Mouse (Mus musculus): ENCODE measurements around the gene Uvrag.

Gene Uvrag

DNA sequence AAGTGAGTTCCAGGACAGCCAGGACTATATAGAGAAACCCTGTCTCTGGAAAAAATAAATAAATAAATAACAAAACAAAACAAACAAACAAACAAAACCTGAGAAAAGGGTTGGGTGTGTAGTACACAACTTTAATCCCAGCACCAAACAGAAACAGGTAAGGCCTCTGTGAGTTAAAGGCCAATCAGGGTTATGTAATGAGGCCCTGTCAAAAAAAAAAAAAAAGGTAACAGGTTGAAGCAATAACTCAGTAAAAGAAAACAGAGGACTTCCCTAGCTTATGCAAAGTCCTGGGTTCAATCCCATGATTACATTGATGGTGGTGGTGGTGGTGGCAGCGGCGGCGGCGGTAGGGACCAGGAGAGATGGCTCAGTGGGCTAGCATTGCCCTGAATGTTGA, 3.4 kb downstream of the Uvrag start:
- DNase-seq: no peak

DNA sequence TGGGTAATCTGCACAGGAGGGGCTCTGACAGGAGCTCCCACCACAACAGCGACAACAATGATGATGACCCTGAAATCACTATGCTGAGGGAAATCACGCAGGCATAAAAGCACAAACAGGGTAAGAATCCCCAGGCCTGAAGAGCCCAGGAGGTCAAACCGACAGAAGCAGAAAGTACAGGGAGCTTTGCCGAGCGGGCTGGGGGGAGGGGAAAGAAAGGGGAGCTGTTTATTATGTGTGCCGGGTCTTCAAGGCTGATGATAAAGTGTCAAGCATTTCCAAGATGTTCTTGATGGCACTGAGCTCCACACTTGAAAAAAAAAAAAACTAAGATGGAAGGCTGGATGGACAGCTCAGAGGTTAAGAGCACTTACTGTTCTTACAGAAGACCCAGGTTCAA, 4.2 kb downstream of the Uvrag start:
- no peak for DNase-seq

DNA sequence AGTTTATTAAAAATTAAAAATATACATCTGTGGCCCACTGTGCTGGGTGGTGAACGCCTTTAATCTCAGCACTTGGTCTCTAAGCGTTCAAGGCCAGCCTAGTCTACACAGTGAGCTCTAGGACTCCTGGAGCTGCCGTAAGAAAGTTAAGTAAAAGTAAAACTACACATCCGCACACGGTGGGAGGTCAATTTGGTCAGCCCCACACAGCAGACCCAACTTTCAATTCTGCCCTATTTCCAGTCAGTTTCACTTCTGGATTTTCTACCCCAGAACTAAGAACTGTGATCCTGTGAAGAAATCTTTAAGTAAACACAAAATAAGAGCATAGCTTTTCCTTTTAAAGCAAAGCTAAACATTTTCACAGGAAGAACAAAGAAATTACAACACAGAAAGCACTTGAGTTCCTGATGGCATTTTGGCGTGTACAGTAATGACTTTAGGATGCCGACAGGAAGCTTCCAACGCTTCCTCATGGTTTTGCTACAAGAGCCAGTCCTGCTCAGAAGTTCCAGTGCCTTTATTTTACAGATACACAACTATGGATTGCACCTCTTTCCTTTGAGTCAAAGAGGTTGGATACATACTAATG, 7.0 kb downstream of the Uvrag start:
- DNase-seq: no peak

DNA sequence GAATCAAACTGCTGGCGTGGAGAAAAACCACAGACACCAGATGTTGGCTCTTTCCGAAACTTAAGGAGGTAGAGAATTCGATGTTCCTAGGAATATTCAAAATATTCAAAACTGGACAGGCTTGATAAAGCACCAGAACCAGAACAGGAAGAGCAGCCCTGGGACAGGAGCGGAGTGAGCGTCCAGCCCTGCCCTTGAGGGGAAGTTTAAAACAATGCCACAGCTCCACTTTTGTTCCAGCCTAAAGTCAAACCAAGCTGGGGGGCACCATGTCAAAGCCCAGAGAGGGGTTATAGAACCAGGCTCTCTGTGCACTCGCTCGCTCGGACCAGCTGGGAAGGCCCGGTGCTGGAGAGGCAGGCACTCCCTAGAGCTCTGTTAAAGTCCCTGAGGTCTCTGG, 8.3 kb downstream of the Uvrag start:
- no peak for DNase-seq

DNA sequence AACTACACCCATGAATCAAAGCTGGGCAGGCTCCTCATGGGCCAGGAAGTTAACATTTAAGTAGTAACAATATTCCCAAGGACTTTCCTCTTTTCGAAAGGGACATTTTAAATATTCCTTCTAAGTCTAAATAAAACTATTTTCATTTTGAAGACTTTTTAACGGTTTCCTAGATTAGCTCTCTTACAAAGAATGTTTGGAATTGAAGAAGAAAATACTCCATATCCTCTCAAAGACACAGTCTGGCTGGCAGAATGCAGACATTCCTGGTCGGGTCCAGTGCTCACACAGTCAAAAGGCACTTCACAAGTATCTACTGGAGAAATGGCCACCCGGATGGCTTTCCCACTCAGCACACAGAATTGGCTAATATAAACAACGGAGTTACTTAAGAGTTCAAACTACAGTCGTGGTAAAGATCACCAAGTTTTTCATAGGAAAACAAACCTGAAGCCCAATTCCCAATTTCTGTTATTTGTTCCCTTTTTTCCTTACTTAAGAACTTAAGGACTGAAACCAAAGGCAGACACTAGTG, 9.1 kb downstream of the Uvrag start:
- DNase-seq: no peak

DNA sequence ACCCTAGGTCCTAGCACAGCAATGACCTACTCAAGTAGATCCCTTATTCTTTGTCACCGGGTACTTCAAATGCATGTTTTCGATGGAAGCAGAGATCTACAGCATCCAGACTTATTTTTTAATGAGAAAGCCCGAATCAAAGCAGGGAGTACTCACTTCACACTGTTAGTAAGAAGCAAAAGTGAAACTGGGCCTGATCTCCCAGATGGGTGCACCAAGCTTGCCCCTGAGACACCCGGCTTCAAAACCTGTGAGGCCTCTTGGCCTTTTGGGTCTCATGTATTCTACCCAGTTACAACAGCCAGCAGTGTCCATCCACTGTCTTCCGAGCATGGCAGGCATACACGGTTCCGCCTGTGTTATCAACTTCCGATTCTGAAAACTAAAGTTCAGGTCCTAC, 12.0 kb downstream of the Uvrag start:
- DNase-seq: no peak

DNA sequence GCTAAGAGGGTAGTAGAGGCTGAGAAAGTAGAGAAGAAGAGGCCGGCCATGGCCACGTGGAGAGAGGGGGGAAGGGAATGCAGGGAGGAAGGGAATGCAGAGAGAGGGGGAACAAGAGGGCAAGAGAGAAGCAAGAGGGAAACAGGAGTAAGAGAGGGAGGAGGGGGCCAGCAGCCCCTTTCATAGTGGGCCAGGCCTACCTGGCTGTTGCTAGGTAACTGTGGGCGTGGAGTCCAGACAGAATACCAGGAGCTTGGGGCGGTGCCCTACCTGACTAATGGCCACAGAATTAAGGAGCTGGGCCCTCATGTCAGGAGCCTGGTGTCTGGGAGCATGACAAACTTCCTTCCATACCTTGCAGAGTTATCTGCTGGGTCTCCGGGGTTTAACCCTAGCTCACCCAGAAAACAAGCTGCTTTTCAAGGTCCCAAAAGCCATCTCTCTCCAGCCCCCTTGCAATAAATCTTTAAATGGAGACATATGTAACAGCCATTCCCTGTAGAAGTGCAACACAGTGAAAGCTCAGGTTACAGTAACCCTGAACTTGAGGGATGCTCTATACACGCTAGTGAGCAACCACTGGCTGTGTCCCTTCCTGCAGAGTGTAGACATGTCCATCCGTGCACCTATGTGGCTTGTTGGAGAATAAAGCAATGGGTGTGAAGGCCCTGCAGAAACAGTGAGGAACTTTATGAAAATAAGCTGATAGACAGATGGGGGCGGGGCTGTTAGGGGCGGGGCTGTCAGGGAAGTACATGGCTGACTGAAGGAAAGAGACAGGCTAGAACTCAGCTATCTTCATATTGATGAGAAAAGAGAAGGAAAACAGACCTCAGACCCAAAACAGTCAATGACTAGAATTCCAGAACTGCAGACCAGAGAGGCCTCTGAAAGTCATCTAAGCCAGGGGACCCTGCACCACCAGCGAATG, 12.7 kb downstream of the Uvrag start:
- no peak for DNase-seq

DNA sequence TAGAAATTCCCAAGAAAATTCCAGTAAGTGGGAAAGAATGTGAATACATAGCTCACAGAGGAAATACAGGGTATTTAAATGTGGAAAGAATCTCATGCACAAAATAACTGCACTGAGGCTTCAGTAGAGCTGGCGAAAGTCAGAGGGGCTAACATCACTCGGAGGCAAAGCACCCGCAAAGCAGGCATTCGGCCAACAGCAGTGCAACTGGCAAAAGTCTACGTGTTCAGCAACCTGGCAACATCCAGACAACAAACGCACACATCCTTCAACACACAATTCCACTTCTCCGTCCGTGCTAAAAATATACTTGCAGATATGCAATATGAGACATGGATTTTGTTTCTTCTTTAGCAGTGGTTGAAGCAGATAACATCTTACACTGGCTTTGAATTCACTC, 14.9 kb downstream of the Uvrag start:
- no peak for DNase-seq

DNA sequence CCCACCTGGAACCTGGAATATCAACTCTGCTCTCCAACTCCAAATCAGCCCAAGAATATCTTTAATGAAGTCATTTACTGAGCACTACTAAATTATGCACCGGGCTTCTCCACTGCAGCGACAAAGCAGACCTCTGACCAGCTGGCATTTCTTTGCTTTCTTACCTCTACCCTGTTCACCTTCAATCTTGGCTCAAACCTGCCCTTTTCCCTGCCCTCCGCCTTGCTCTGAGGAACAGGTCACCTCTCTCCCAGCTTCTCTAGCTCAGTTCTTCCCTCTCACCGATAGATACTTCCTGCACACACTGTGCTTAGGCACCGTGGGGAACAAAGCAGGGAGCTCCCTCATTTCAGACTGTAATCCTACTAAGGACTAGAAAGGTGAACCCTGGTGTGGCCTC, 18.3 kb downstream of the Uvrag start:
- no peak for DNase-seq

DNA sequence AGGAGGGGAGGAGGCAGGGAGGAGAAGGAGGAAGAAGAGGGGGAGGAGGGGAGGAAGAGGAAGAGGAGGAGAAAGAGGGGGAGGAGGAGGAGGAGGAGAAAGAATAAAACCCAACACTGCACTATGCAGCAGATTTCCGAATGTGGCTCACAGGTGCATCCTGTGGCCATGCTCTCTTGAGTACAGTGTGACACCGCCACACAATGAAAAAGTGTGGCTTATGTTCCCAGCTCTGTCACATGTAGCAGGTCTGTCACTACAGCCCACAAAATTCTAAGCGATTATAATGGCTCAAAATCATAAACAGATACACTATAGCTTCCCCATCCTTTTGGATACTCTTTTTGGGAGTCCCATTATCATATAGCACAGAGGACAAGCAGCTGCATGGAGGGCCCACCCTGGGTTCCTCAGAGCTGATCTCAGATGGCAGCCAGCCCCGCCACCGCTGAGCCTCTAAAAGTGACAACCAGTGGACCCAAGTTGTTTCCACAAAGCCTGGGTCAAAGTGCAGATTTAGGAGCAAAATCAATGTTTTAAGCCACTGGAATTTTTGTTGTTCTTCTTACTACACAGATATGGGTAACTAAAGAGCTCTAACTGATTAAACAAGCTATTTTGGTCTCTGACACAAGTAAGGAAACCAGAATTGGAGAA, 19.9 kb downstream of the Uvrag start:
- DNase-seq: peak; percentile 35 to 69

DNA sequence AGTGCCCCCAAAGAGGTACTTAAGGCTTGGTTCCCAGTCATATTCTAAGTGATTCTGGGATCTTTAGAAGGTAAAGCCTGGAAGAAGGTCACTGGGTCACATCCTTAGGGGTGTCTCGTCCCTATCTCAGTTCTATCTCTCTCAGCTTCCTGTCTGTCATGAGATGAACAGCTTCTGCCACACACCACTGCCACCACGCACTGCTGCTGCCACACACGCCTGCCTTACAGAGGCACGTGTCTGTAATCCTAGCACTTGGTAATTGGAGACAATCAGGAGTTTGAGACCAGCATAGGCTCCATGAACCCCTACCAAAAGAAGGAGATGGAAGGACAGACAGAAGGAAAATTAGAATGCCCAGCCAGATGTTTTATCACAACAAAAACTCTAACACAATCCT, 20.9 kb downstream of the Uvrag start:
- peak in 1 of 2 experiments; percentile 40 for DNase-seq

DNA sequence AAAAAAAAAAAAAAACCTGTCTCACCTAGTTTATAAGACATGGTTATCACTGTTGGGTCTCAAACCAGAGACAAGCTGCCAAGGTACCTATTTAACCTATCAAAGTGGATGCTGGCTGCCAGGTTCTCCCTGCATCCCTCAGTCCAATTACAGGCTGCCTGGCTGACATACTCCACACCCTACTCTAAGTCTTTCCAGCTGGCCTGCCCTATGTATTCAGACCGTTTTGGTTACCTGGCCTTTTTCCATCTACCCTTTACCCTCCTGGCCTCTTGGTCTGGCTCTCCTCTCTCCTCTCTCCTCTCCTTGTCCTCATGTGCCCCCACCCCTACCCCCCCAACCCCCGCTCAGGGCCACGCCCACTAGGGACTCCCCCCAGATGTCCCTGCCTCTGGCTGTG, 24.2 kb downstream of the Uvrag start:
- no peak for DNase-seq

DNA sequence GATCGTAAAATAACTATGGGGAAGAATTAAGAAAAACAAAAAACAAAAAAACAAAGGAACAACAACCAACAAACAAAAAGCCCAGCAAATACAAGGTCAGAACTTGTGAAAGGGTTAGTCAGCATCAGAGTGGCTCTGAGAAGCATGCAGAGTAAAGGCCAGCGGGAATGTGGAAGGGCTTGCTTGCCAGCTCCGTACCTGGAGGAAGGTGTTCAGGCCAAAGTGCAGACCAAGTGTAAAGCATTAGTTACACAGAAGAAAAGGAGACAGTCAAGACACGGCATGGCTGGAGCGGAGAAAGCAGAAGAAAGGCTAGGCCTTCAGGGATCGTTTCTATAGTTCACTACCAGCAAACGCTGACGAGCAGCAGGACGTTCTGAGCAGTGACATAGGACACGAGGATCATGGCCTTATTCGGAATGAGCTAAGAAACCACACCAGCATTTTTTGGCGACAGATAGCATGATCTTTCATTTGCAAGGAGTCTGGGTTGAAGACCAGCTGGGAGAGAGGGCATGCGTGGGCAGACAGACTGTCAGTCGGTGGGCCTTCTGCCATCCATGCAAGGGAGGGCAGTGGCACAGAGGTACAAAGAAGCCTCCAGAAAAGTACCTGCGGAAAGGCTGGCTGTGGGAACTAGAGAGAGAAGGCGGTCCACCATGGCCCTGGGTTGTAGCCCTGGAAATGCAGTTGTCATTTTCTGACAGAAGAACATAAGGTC, 26.8 kb downstream of the Uvrag start:
- DNase-seq: no peak

DNA sequence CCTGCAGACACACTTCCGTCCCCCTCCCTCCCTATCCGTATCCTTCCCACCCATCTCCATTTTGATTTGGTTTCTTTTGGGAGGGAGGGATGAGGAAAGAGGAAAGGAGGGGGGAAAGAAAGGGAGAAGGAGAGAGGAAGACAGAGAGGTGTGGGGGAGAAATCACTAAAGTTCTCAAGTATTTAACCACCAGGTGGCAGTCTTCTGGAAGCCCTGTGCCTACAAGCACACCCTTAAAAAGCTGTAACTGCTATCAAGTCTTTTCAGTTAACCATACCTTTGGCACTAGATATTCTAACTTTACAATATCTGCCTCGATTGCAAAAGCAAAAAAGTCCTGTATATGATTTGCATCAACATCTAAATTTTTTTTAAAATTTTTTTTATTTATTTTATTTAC, 33.4 kb downstream of the Uvrag start:
- DNase-seq: no peak

DNA sequence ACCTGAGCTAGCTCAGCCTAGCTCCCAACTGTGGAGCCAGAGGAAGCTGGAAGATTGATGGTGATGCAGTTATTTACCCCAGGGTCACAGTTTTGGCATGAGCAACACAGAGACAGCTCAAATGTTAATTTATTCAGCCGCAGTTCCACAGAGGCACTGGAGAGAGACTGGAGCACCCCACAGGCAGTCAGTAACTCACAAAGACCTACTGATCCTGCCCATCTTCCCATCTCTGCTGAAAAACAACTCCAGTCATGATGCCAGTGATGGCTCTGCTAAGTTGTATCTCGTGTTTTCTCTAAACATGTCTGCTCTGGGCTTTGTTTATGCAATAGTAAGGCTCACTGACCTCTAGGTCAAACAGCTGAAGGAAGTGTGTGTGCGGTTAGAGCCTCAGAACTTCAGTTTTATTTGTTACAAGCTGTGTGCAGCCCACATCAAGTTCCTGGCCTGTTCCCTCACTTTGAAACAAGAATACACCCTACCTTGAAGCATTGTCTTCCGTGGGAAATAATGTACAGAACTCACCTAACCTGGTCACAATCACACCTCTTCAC, 34.1 kb downstream of the Uvrag start:
- DNase-seq: no peak

DNA sequence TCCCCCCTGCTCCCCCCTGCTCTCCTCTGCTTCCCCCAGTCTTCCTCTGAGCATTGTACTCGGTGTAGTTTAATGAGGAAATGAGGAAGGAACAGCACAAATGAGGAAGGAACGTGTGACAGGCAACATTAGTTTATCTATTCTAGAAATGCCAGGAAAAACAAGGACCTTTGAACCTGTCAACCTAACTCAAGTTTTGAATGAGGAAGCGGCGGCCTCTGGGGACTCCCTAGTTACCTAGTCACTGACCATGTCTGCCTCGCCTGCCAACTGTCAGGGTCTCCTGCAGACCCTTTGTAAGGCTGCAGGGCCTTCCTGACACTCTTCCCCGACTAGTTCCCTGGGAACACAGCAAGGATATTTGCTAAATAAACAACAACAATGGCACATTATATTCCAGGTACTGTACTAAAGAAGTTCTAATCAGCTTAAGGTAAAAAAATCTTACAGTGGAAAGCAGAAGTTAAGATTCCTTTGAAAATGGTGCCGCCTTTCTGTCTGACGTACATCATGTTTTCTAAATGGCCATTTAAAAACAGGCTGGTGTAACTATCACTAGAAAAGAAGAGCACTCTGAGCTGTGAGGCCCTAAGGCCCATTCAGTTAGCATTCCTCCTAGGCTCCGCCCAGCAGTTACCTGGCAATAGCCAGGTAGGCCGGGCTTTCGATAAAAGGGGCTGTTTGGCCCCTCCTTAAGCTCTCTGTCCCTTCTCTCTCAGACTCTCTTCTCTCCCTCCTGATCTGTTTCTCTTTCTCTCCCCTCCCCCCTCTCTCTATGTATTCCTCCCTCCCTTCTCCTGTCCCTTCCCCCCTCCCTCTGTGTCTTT, 39.0 kb downstream of the Uvrag start:
- DNase-seq: no peak

DNA sequence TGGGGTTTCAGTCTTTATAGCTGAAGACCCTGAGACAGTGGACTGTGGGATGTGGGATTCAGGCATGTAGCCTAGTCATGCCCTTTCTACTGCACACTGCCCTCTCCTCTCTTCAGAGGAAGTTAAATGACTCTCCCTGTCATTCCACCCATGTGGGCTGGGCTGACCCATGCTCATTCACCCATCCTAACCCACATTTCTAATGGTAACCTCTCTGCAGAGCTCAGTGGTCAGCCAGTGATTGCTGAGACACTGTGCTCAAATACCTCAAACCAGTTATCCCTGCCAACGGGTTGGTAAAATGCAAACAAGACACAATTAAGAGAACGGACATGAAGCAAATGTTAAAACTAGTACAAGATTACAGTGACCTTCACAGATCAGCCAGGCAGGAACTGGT, 39.9 kb downstream of the Uvrag start:
- DNase-seq: no peak

DNA sequence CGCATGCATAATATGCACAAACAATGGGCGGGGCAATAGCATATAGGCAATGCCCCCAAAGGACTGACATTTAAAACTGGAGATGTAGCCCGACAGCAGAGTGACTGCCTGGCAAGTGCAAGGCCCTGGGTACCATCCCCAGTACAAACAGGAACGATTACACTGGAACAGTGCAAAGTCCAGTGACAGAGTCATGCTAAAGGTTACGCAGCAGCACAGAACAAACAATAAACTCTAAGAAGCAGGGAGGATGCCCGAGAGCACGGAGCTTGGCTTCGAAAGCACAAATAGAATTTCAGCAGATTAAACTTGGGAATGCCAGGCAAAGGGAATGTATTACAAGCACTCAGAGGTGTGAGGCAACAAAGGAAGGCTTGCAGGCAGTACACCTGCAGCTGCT, 40.4 kb downstream of the Uvrag start:
- no peak for DNase-seq

DNA sequence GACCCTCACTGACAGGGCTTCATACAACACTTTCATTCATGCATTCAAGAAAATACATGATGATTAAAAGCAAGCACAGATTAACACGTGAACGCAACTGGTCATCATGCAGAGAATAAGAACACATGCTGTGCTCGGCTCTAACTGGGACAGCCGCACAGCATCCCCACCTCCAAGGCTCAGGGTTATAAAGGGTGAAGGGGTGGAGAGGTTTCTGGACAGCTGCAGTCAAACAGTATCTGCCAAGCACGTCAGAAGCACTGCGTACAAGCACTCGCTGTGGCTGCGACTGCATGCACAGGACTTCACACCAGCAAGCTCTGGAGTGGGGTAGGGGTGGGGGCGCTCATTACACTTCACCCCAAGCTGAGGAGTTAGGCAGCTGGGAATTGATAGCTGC, 40.9 kb downstream of the Uvrag start:
- no peak for DNase-seq

DNA sequence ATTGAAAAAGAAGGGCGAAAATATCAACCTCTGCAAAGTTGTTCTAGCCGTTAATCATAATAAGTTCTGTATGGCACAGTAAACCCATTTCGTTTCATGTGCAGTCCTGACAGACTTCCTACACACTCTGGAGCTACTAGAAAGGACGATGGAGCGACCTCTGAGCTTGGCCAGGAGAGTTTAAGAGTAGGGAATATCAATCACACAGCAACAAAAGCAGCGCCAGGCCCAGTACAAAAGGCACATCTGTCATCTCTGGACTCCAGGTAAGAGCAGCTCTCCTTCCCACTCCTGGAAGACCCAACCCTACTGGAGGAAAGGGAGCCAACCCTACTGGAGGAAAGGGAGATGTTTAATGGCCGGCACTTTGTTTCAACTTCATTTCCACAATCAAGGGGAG, 43.2 kb downstream of the Uvrag start:
- no peak for DNase-seq

DNA sequence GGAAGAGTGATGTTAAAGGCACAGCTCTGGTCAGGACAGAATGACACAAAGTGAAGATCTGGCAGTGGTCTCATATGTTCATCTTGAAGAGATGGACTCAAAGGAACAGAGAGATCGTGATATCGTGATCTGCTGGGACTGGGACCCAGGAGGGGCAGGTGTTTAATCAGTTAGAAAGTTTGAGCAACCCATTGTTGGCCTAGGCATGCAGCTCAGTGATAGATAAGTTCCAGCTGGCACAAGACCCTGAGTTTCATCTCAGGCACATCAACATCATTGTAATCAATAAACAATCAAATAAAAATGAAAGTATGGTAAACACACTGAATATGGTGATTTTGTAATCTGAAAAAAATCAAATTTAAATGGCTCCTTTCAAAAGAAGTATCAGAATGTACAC, 43.8 kb downstream of the Uvrag start:
- DNase-seq: no peak

DNA sequence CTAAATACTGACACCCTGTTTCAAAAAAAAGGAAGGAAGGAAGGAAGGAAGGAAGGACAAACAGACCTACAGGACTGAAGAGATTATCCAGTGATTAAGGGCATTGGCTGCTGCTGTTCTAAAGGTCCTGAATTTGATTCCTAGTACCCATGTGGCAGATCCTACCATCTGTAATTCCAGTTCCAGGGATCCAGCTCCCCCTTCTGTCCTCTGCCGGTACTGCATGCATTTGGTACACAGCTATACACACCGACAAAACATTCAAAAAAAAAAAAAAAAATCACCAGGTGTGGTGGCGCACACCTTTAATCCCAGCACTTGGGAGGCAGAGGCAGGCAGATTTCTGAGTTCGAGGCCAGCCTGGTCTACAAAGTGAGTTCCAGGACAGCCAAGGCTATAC, 45.8 kb downstream of the Uvrag start:
- peak; percentile 54 to 55 for DNase-seq
